Mouse (Mus musculus): Measurements from ENCODE around the gene Pik3ca. TPM values are rescaled to one million over a fixed set of nuclear protein-coding genes. Genes with fewer than 3 reads are reported as not detected.

Gene Pik3ca
- polyA plus RNA-seq, 1 experiment from 2014 or later: 7.1 TPM

Other genes with a start within 250 kb of the Pik3ca start
- gene Zmat3, start 31.7 kb upstream of the Pik3ca start, polyA plus RNA-seq (2015; fragmentation: Nextera tagmentation; extraction: Ambion mirVana): 2.9 and 3.0 TPM in 2 replicates
- gene Kcnmb3, start 94.6 kb downstream of the Pik3ca start, polyA plus RNA-seq (2015; fragmentation: Nextera tagmentation; extraction: Ambion mirVana): not detected in 2 replicates
- 27.3 and 27.8 TPM in 2 replicates for gene Zfp639, start 112.6 kb downstream of the Pik3ca start, polyA plus RNA-seq (2015; fragmentation: Nextera tagmentation; extraction: Ambion mirVana)
- gene Mfn1, start 131.8 kb downstream of the Pik3ca start, polyA plus RNA-seq (2015; fragmentation: Nextera tagmentation; extraction: Ambion mirVana): 27.7 and 29.4 TPM in 2 replicates
- 43.4 and 44.4 TPM in 2 replicates for gene Gnb4, start 218.9 kb downstream of the Pik3ca start, polyA plus RNA-seq (2015; fragmentation: Nextera tagmentation; extraction: Ambion mirVana)